Mouse (Mus musculus) liver, postnatal 0 days (tissue): Measurements from ENCODE around the gene Emc4. TPM values are rescaled to one million over a fixed set of nuclear protein-coding genes. Genes with fewer than 3 reads are reported as not detected.

Experiments
- ATAC-seq: fragments of 200-750 bp; cut with Nextera tagmentation; 2 replicates; pipeline ENCODE4 v1.8.0; 2017; ENCODE audit warnings: mild to moderate bottlenecking, moderate library complexity
- DNase-seq: peaks from one replicate; pipeline ENCODE4 v3.0.0-alpha.2; 2016
- H3K27ac ChIP-seq: fragments of 300-500 bp; sonication (generic); 2 replicates; pipeline ENCODE4 v1.5.1; 2014; ENCODE audit warnings: antibody characterized with exemption, moderate library complexity, mild to moderate bottlenecking, low read depth
- H3K27me3 ChIP-seq: fragments of 300-500 bp; sonication (generic); 2 replicates; pipeline ENCODE4 v1.6.1; 2014; ENCODE audit warnings: low read length, control low read depth, mixed read lengths; ENCODE audit not compliant: insufficient read depth
- H3K36me3 ChIP-seq: fragments of 300-500 bp; sonication (generic); replicated peaks from 2 replicates; pipeline ENCODE4 v1.6.1; 2014; ENCODE audit warnings: mild to moderate bottlenecking, control low read depth, low read length, moderate library complexity, mixed read lengths; ENCODE audit not compliant: insufficient read depth
- H3K4me1 ChIP-seq: fragments of 300-500 bp; sonication (generic); 2 replicates; pipeline ENCODE4 v1.6.1; 2014; ENCODE audit warnings: antibody characterized with exemption, mild to moderate bottlenecking, control low read depth; ENCODE audit not compliant: insufficient read depth
- H3K4me2 ChIP-seq: fragments of 300-500 bp; sonication (generic); 2 replicates; pipeline ENCODE4 v1.6.1; 2014; ENCODE audit warnings: low read depth, mild to moderate bottlenecking, low read length, moderate library complexity, mixed read lengths
- H3K4me3 ChIP-seq: fragments of 300-500 bp; sonication (generic); 2 replicates; pipeline ENCODE4 v1.5.1; 2014; ENCODE audit warnings: low read depth, low read length
- H3K9ac ChIP-seq: fragments of 300-500 bp; sonication (generic); replicated peaks from 2 replicates; pipeline ENCODE4 v1.6.1; 2014; ENCODE audit warnings: mild to moderate bottlenecking, moderate library complexity
- H3K9me3 ChIP-seq: fragments of 300-500 bp; sonication (generic); 2 replicates; pipeline ENCODE4 v1.6.1; 2016; ENCODE audit warnings: mild to moderate bottlenecking, control low read depth, low read length, mixed read lengths
- CTCF ChIP-seq: sonication (generic); IDR thresholded peaks from 2 replicates; pipeline ENCODE4 v1.5.1; 2016; ENCODE audit warnings: antibody characterized with exemption, low read depth
- EP300 ChIP-seq: IDR thresholded peaks from 2 replicates; pipeline ENCODE4 v1.6.1; 2016; ENCODE audit warnings: antibody characterized with exemption, low read depth, mild to moderate bottlenecking
- WGBS: fragments of 180-500 bp; shearing (Covaris S2); extraction: QIAGEN DNeasy Blood & Tissue Kit; methylation state at CpG from one replicate; pipeline ENCODE4 v1.1.7; 2014; ENCODE audit not compliant: insufficient replicate concordance; 5-methylcytosine and 5-hydroxymethylcytosine counted together
- polyA plus RNA-seq: library from polyadenylated mRNA; unstranded; fragments of >200 nt; fragmentation: Nextera tagmentation; extraction: Ambion mirVana; gene quantifications from 2 replicates; pipeline ENCODE4 v1.2.1, GENCODE M21; 2015

Emc4 gene
- polyA plus RNA-seq, 1 experiment from 2014 or later, result 62.9 TPM

GRCm38 (mm10) chr2:112348246-112348645, 19.6 kb downstream of the Emc4 start:
- Histone ChIP-seq H3K27ac (no peak overlapping the region), H3K9ac (no peak overlapping the region), H3K9me3 (no peaks in the 10 kb centered on the region), H3K4me3 (no peak overlapping the region), H3K36me3 (peaks cover 62% of the 10 kb centered on the region), H3K4me1 (no peaks in the 10 kb centered on the region), H3K27me3 (no peaks in the 10 kb centered on the region), H3K4me2 (no peak overlapping the region)
- ATAC-seq (no peak), DNase-seq (no peak)
- 76% methylated on average over 3 of the region's 3 CpGs for WGBS
- TF ChIP-seq EP300 (no peak), CTCF (no peak)

- no peak overlapping the region for H3K27ac ChIP-seq
- TF ChIP-seq EP300 (no peak), CTCF (no peak)
- H3K4me1 ChIP-seq, result no peaks in the 10 kb centered on the region
- no peaks in the 10 kb centered on the region for H3K27me3 ChIP-seq
- WGBS, result 70% methylated on average over 3 of the region's 3 CpGs
- DNase-seq (no peak), ATAC-seq (no peak)
- peaks cover 57% of the 10 kb centered on the region for H3K36me3 ChIP-seq
- H3K4me2 ChIP-seq, result no peak overlapping the region
- no peak overlapping the region for H3K4me3 ChIP-seq
- no peaks in the 10 kb centered on the region for H3K9me3 ChIP-seq
- H3K9ac ChIP-seq, result no peak overlapping the region
These were observed 26.7 kb downstream of the Emc4 start for GRCm38 (mm10) chr2:112341117-112341516.

GRCm38 (mm10) chr2:112339736-112340135, 28.1 kb downstream of the Emc4 start:
- no peak overlapping the region for H3K4me2 ChIP-seq
- no peaks in the 10 kb centered on the region for H3K27me3 ChIP-seq
- no peak overlapping the region for H3K27ac ChIP-seq
- DNase-seq, result no peak
- no peaks in the 10 kb centered on the region for H3K9me3 ChIP-seq
- ATAC-seq, result no peak
- H3K9ac ChIP-seq, result no peak overlapping the region
- H3K4me1 ChIP-seq, result no peaks in the 10 kb centered on the region
- peaks cover 60% of the 10 kb centered on the region for H3K36me3 ChIP-seq
- H3K4me3 ChIP-seq, result no peak overlapping the region
- TF ChIP-seq EP300, result no peak
- peak; percentile 53 for TF ChIP-seq CTCF
- WGBS, result 82% methylated on average over 2 of the region's 2 CpGs

GRCm38 (mm10) chr2:112337211-112337610, 30.6 kb downstream of the Emc4 start:
- H3K4me2 ChIP-seq, result no peak overlapping the region
- H3K9ac ChIP-seq, result no peak overlapping the region
- TF ChIP-seq CTCF, result no peak
- no peak for TF ChIP-seq EP300
- ATAC-seq, result no peak
- DNase-seq, result no peak
- H3K36me3 ChIP-seq, result peaks cover 60% of the 10 kb centered on the region
- no peak overlapping the region for H3K4me3 ChIP-seq
- H3K9me3 ChIP-seq, result no peaks in the 10 kb centered on the region
- H3K27ac ChIP-seq, result no peak overlapping the region
- peaks cover 1% of the 10 kb centered on the region for H3K4me1 ChIP-seq
- WGBS, result 88% methylated on average over 6 of the region's 6 CpGs
- no peaks in the 10 kb centered on the region for H3K27me3 ChIP-seq

DNA sequence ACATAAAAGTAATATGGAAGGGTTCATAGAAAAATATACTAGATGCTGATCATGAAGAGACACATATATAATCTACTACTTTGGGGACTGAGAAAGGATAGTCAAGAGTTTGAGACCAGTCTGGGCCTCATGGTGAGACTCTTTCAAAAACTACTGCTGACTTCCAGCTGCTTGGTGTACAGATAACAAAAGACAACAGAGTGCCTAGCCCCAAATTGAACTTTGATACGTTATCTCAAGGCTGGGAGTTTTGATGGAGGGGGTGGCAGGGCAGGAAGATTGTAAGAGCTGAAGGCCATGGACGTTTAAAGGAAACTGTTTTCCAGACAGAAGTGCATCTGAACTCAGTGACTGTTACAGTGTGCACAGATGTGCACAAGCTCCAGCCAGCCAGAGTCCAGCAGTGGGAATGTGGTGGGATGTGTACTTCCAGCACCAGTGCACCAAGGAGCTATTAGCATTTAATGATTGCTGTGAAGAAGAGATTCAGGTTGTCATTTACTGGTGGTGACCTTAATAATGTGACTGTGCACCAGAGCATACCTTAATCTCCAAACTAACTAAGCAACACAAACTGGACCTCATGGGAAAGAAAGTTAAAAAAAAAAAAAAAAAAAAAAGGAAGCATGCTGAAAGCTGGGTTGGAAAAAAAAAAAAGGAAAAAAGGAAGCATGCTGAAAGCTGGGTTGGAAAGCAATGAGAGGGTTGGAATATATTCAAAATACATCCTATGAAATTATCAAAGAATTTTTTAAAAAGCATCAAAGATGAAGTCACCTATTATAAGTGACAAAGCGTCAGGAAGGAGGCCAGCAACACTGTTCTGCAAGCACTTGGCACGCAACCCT, 35.6 kb downstream of the Emc4 start:
- H3K4me1 ChIP-seq, result peaks cover 3% of the 10 kb centered on the region
- H3K27ac ChIP-seq, result no peak overlapping the region
- no peak overlapping the region for H3K4me2 ChIP-seq
- H3K36me3 ChIP-seq, result peaks cover 26% of the 10 kb centered on the region
- DNase-seq (no peak), ATAC-seq (no peak)
- TF ChIP-seq CTCF (no peak), EP300 (no peak)
- no peaks in the 10 kb centered on the region for H3K9me3 ChIP-seq
- 59% methylated on average over 4 of the region's 4 CpGs for WGBS
- no peak overlapping the region for H3K9ac ChIP-seq
- no peak overlapping the region for H3K4me3 ChIP-seq
- no peaks in the 10 kb centered on the region for H3K27me3 ChIP-seq

DNA sequence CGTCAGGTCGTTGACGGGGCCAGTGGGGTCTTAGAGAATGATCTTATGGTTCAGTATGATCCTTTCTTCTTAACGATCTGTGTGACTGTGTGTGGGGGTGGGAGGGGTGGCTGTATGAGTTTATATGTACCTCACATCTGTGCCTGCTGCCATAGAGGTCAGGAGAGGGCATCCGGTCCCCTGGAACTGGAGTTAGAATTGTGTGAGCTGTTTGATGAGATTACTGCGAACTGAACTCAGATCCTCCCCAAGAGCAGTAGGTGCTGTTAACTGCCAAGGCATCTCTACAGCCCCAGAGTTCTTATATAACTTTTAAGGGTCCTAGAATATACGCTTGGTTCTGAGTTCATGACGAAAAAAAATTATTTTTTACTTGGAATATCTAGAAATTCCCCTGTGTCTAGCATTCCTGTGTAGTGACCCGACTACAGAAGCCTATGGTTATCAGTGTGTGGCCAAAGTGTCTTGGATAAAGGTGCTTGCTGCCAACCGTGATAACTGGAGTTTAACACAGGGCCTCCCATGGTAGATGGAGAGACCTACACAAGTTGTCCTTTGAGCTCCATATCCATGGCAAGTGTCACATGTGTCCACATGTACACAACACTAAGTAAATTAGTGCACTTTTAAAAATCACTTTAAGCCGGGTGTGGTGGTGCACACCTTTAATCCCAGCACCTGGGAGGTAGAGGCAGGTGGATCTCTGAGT, 39.6 kb downstream of the Emc4 start:
- Histone ChIP-seq H3K27me3 (no peaks in the 10 kb centered on the region), H3K27ac (no peak overlapping the region), H3K9me3 (no peaks in the 10 kb centered on the region), H3K4me2 (no peak overlapping the region), H3K9ac (no peak overlapping the region), H3K4me1 (peaks cover 3% of the 10 kb centered on the region), H3K36me3 (0 out of 2 replicates have a peak, but pooled peaks cover 3% of the 10 kb centered on the region), H3K4me3 (no peak overlapping the region)
- 76% methylated on average over 11 of the region's 11 CpGs for WGBS
- no peak for TF ChIP-seq EP300
- no peak for TF ChIP-seq CTCF
- ATAC-seq (peak; percentile 23; the same call in 1 of the 2 replicates), DNase-seq (no peak)
